Mouse (Mus musculus) embryonic fibroblast, embryonic 13.5 days (primary cell): Measurements from ENCODE around the gene Lrba.

ENCODE experiments used
- CTCF ChIP-seq: IDR thresholded peaks from 2 replicates; pipeline ENCODE4 v1.5.1; 2011; ENCODE audit warnings: mild to moderate bottlenecking, control low read depth, low read length, moderate library complexity, borderline replicate concordance; ENCODE audit not compliant: insufficient read depth
- POLR2A ChIP-seq: IDR thresholded peaks from 2 replicates; pipeline ENCODE4 v1.6.1; 2011; ENCODE audit warnings: low read depth, mild to moderate bottlenecking, control low read depth, low read length, moderate library complexity

GRCm38 (mm10) chr3:86762456-86762855 is 538.0 kb downstream of the Lrba start:
- TF ChIP-seq CTCF, result no peak
- TF ChIP-seq POLR2A, result no peak
